Mouse (Mus musculus): ENCODE results near the gene Cwc15. TPM values are rescaled to one million over a fixed set of nuclear protein-coding genes. Genes with fewer than 3 reads are reported as not detected.

The Cwc15 gene
- 1.0 and 1.6 TPM in 2 replicates for polyA plus RNA-seq (2012; rRNA removed)

GRCm38 (mm10) chr9:14500023-14500915 lies at the start of gene Cwc15, which contains the start of gene Kdm4d:
TSS of gene Cwc15 (plus strand) at chr9:14500617.
TSS of gene Kdm4d (minus strand) at chr9:14500482.

Other genes with a start within 250 kb of the Cwc15 start
- gene Sesn3, start 225.6 kb upstream of the Cwc15 start, polyA plus RNA-seq (2012; rRNA removed), result 1.3 and 5.0 TPM in 2 replicates
- gene Endod1, start 119.1 kb upstream of the Cwc15 start, polyA plus RNA-seq (2012; rRNA removed), result 40.1 and 155 TPM in 2 replicates
- gene Kdm4d, start 135 bp upstream of the Cwc15 start, polyA plus RNA-seq (2012; rRNA removed), result 0.06 TPM in 1 of 2 replicates, not detected in the other
- gene Amotl1, start 144.4 kb downstream of the Cwc15 start, polyA plus RNA-seq (2012; rRNA removed), result 8.7 and 12.3 TPM in 2 replicates
- gene Piwil4, start 240.1 kb downstream of the Cwc15 start, polyA plus RNA-seq (2012; rRNA removed), result 0.77 and 0.92 TPM in 2 replicates